Mouse (Mus musculus) neural tube, embryonic 13.5 days (tissue): ENCODE measurements around the gene Tmem100. TPM values are rescaled to one million over a fixed set of nuclear protein-coding genes. Genes with fewer than 3 reads are reported as not detected.
A peak's percentile ranks its signal among the peaks of the same experiment; 100 is the strongest.

Source experiments
- ATAC-seq: fragments of 200-750 bp; cut with Nextera tagmentation; 2 replicates; pipeline ENCODE4 v1.8.0; 2017; ENCODE audit warnings: low read depth, mild to moderate bottlenecking, moderate TSS enrichment, moderate library complexity
- H3K27ac ChIP-seq: fragments of 300-500 bp; sonication (generic); replicated peaks from 2 replicates; pipeline ENCODE4 v1.5.1; 2015; ENCODE audit warnings: moderate library complexity, mild to moderate bottlenecking, inconsistent platforms
- H3K27me3 ChIP-seq: fragments of 300-500 bp; sonication (generic); 2 replicates; pipeline ENCODE4 v1.6.1; 2015; ENCODE audit warnings: mild to moderate bottlenecking, inconsistent platforms
- H3K36me3 ChIP-seq: fragments of 300-500 bp; sonication (generic); 2 replicates; pipeline ENCODE4 v1.6.1; 2015; ENCODE audit warnings: mild to moderate bottlenecking, inconsistent platforms
- H3K4me1 ChIP-seq: fragments of 300-500 bp; sonication (generic); replicated peaks from 2 replicates; pipeline ENCODE4 v1.6.1; 2015; ENCODE audit warnings: inconsistent platforms
- H3K4me2 ChIP-seq: fragments of 300-500 bp; sonication (generic); 2 replicates; pipeline ENCODE4 v1.6.1; 2015; ENCODE audit warnings: inconsistent platforms, mild to moderate bottlenecking, moderate library complexity
- H3K4me3 ChIP-seq: fragments of 300-500 bp; sonication (generic); 2 replicates; pipeline ENCODE4 v1.5.1; 2015; ENCODE audit warnings: mild to moderate bottlenecking, inconsistent platforms
- H3K9ac ChIP-seq: fragments of 300-500 bp; sonication (generic); 2 replicates; pipeline ENCODE4 v1.6.1; 2015; ENCODE audit warnings: moderate library complexity, mild to moderate bottlenecking, inconsistent platforms
- H3K9me3 ChIP-seq: fragments of 300-500 bp; sonication (generic); 2 replicates; pipeline ENCODE4 v1.6.1; 2016; ENCODE audit warnings: inconsistent platforms
- WGBS: fragments of 180-500 bp; shearing (Covaris S2); methylation state at CpG from one replicate; pipeline ENCODE4 v1.1.7; 2015; 5-methylcytosine and 5-hydroxymethylcytosine counted together
- polyA plus RNA-seq: library from polyadenylated mRNA; unstranded; fragments of >200 nt; fragmentation: Nextera tagmentation; extraction: Ambion mirVana; gene quantifications from 2 replicates; pipeline ENCODE4 v1.2.1, GENCODE M21; 2015

The Tmem100 gene
- polyA plus RNA-seq, 1 experiment from 2014 or later = 18.2 TPM

DNA sequence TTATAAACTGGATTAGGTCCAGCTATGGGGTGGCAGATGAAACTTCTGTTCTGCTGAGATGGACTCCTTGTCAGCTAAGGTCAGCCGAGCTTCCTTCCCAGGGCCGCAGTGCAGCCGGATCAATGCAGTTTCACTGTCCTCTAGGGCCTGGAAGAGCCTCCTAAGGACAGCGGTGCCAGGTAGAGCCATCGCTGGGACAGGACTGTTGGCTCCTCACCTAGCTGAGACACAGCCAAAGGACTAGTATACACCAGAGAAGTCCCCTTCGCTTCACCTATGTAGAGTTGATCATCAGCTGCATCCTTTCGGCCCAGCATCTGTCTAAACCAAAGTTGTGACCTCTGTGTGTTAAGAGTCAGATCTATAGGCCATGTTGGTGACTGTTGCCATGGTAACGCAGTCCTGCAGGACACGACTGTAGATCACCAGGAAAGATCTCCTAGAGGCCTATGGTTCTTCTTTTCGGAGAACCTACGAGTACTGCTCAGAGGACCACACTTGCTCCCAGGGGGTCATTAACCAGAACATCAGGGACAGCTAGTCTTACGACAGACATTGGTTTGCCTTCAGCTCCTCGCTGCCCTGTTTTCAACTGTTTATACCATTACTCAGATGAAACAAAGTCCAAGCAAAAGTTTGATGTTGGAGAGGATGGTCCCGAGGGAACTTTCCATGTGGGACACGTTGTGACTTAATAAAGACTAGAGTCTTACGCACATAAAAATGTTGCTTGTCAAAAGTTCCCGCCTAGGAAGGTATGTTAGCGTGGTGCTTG, 31.0 kb upstream of the Tmem100 start:
- no peak overlapping the region for H3K27ac ChIP-seq
- no peak for ATAC-seq

GRCm38 (mm10) chr11:90000666-90001065, 29.5 kb upstream of the Tmem100 start:
- Histone ChIP-seq H3K36me3 (no peaks in the 10 kb centered on the region), H3K27ac (no peak overlapping the region), H3K4me1 (peaks cover 10% of the 10 kb centered on the region), H3K9me3 (no peaks in the 10 kb centered on the region), H3K27me3 (peaks cover 6% of the 10 kb centered on the region; the same call in 1 of the 2 replicates), H3K4me2 (no peak overlapping the region), H3K4me3 (no peak overlapping the region), H3K9ac (no peak overlapping the region)
- no peak for ATAC-seq
- 90% methylated on average over 4 of the region's 4 CpGs for WGBS

More for the DNA sequence above, 31.0 kb upstream of the Tmem100 start:
- 86% methylated on average over 18 of the region's 18 CpGs for WGBS
- no peaks in the 10 kb centered on the region for H3K9me3 ChIP-seq
- H3K4me2 ChIP-seq = no peak overlapping the region
- H3K27me3 ChIP-seq = no peaks in the 10 kb centered on the region; the same call in 1 of the 2 replicates
- peaks cover 15% of the 10 kb centered on the region for H3K4me1 ChIP-seq
- no peaks in the 10 kb centered on the region for H3K36me3 ChIP-seq
- no peak overlapping the region for H3K4me3 ChIP-seq
- no peak overlapping the region for H3K9ac ChIP-seq

DNA sequence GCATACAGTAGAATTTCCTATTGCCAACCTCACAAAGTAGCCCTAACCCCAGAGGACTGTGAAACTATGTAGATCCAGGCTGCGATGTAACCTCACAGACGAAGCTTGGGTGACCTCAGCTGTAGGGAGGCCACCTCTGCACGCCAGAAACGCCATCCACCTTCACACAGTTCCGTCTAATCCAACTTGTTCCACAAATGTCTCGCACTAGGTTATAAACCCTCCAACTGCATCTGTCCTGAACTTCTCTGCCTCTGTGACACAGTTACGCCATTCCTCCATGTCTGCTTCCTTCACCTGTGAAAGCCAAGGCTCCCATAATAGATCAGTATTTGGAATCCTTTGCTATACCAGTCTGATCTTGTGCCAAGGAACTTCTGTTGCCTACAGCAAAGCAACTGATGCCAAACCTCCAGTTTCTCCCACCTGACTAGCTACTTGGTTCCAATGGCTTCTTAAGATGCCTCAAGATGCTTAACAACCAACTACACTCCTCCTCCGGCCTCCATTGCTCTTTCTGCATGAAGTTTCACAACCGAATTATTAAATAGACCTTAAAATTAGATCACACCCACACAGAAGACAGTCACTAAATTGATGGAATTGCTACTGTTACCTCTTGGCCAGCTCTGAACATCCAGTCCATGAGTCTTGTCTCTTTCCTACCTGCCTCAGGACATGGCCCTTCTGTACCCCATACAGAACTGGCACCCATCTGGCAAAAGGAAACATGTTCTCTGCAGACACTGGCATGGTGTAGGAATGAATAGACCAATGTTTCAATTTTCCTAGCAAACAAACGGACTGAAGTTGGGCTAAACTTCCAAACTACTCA, 28.5 kb upstream of the Tmem100 start:
- no peak overlapping the region for H3K27ac ChIP-seq
- ATAC-seq = no peak
- no peaks in the 10 kb centered on the region for H3K36me3 ChIP-seq
- WGBS = 86% methylated on average over 10 of the region's 10 CpGs
- H3K4me1 ChIP-seq = peaks cover 10% of the 10 kb centered on the region
- H3K4me3 ChIP-seq = no peak overlapping the region
- H3K27me3 ChIP-seq = peaks cover 6% of the 10 kb centered on the region; the same call in 1 of the 2 replicates
- H3K9me3 ChIP-seq = no peaks in the 10 kb centered on the region
- peak overlapping the region; percentile 66 for H3K4me2 ChIP-seq
- H3K9ac ChIP-seq = no peak overlapping the region

GRCm38 (mm10) chr11:90002231-90002986, 27.7 kb upstream of the Tmem100 start, which contains the start of gene Pctp:
Pctp (minus strand) TSS chr11:90002894.
- Histone ChIP-seq H3K4me1 (peaks cover 10% of the 10 kb centered on the region), H3K9me3 (no peaks in the 10 kb centered on the region), H3K27me3 (peaks cover 11% of the 10 kb centered on the region; the same call in 1 of the 2 replicates), H3K4me2 (peak within 1 kb of the TSS; percentile 66), H3K27ac (no peak within 1 kb of the TSS), H3K36me3 (no peaks in the 10 kb centered on the region), H3K9ac (peak within 1 kb of the TSS; percentile 64), H3K4me3 (peak within 1 kb of the TSS; percentile 43)
- peak; percentile 72 for ATAC-seq
- 13% methylated on average over 35 of the region's 35 CpGs for WGBS

DNA sequence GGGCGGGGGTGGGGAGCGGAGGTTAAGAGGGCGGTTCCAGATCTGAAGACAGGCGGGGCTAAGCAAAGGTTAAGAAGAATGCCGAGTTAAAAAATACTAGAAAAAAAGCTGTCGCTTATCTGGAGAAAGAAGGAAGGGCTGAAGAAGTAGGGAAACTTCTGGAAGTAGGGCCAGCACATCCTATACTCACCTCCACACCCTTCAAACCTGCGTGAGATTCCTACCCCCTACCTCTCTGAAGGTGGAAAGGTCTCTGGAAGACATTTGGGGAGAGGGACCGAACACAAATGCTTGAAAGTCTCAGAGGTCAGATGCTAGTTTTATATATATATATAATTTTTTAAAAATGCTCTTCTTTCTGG, 27.2 kb upstream of the Tmem100 start:
- Histone ChIP-seq H3K36me3 (no peaks in the 10 kb centered on the region), H3K4me1 (peaks cover 10% of the 10 kb centered on the region), H3K4me3 (peak overlapping the region; percentile 43), H3K9ac (peak overlapping the region; percentile 64), H3K9me3 (no peaks in the 10 kb centered on the region), H3K27ac (no peak overlapping the region), H3K27me3 (peaks cover 11% of the 10 kb centered on the region; the same call in 1 of the 2 replicates), H3K4me2 (peak overlapping the region; percentile 66)
- WGBS = 10% methylated on average over 8 of the region's 8 CpGs
- no peak for ATAC-seq

- H3K4me2 ChIP-seq = no peak overlapping the region
- no peak overlapping the region for H3K27ac ChIP-seq
Observed at GRCm38 (mm10) chr11:90003386-90003785, 26.8 kb upstream of the Tmem100 start.

DNA sequence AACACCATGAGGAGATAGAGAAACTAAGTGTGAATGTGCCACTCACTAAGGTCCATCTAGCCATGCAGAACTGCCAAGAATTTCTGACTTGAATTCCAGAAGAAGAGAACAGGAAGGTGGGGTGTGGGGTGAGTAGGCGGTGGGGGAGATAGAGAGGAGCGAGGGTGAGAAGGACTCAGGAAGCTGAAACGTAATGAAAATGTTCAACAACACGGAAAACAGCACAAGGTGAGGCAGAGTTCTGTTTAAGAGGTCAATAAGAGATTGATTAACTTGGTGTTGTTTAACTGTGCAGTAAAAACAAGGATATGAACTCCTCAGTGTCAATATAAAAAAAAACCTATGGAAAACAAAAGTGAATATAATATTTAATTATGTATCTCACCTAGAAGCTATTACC, 24.0 kb upstream of the Tmem100 start:
- Histone ChIP-seq H3K4me3 (no peak overlapping the region), H3K4me1 (peaks cover 10% of the 10 kb centered on the region), H3K27ac (no peak overlapping the region), H3K9me3 (no peaks in the 10 kb centered on the region), H3K4me2 (no peak overlapping the region), H3K36me3 (no peaks in the 10 kb centered on the region), H3K27me3 (peaks cover 23% of the 10 kb centered on the region; the same call in 1 of the 2 replicates), H3K9ac (no peak overlapping the region)
- WGBS = 69% methylated on average over 4 of the region's 4 CpGs
- ATAC-seq = no peak

More at GRCm38 (mm10) chr11:90003386-90003785, 26.8 kb upstream of the Tmem100 start:
- Histone ChIP-seq H3K9ac (no peak overlapping the region), H3K4me3 (no peak overlapping the region), H3K9me3 (no peaks in the 10 kb centered on the region), H3K4me1 (peaks cover 10% of the 10 kb centered on the region), H3K36me3 (no peaks in the 10 kb centered on the region), H3K27me3 (peaks cover 11% of the 10 kb centered on the region; the same call in 1 of the 2 replicates)
- 90% methylated on average over 4 of the region's 4 CpGs for WGBS
- no peak for ATAC-seq

GRCm38 (mm10) chr11:90007791-90008531, 22.2 kb upstream of the Tmem100 start:
- 21% methylated on average over 7 of the region's 7 CpGs for WGBS
- no peak overlapping the region for H3K4me3 ChIP-seq
- no peak for ATAC-seq
- no peak overlapping the region for H3K4me2 ChIP-seq
- H3K36me3 ChIP-seq = no peaks in the 10 kb centered on the region
- no peak overlapping the region for H3K9ac ChIP-seq
- H3K27me3 ChIP-seq = peaks cover 23% of the 10 kb centered on the region; the same call in 1 of the 2 replicates
- H3K27ac ChIP-seq = no peak overlapping the region
- peaks cover 1% of the 10 kb centered on the region; the same call in 1 of the 2 replicates for H3K4me1 ChIP-seq
- no peaks in the 10 kb centered on the region for H3K9me3 ChIP-seq

GRCm38 (mm10) chr11:90013657-90014056, 16.5 kb upstream of the Tmem100 start:
- Histone ChIP-seq H3K9ac (no peak overlapping the region), H3K4me2 (no peak overlapping the region), H3K27ac (no peak overlapping the region), H3K9me3 (no peaks in the 10 kb centered on the region), H3K27me3 (peaks cover 13% of the 10 kb centered on the region), H3K36me3 (no peaks in the 10 kb centered on the region), H3K4me3 (no peak overlapping the region), H3K4me1 (no peaks in the 10 kb centered on the region)
- no peak for ATAC-seq
- WGBS = 87% methylated on average over 6 of the region's 6 CpGs

- ATAC-seq = no peak
- Histone ChIP-seq H3K27me3 (peaks cover 4% of the 10 kb centered on the region), H3K36me3 (no peaks in the 10 kb centered on the region), H3K4me1 (no peaks in the 10 kb centered on the region), H3K9ac (no peak overlapping the region), H3K4me3 (no peak overlapping the region), H3K9me3 (no peaks in the 10 kb centered on the region), H3K4me2 (no peak overlapping the region), H3K27ac (no peak overlapping the region)
- 74% methylated on average over 7 of the region's 7 CpGs for WGBS
Observed at GRCm38 (mm10) chr11:90015281-90015680, 14.9 kb upstream of the Tmem100 start.

- H3K4me2 ChIP-seq = no peak overlapping the region
- WGBS = 18% methylated on average over 7 of the region's 7 CpGs
Observed at GRCm38 (mm10) chr11:90019161-90019560, 11.0 kb upstream of the Tmem100 start.

More at GRCm38 (mm10) chr11:90019161-90019560, 11.0 kb upstream of the Tmem100 start:
- H3K4me1 ChIP-seq = no peaks in the 10 kb centered on the region
- no peak overlapping the region for H3K9ac ChIP-seq
- ATAC-seq = no peak
- H3K27ac ChIP-seq = no peak overlapping the region
- H3K9me3 ChIP-seq = no peaks in the 10 kb centered on the region
- no peaks in the 10 kb centered on the region for H3K36me3 ChIP-seq
- peaks cover 4% of the 10 kb centered on the region; the same call in 1 of the 2 replicates for H3K27me3 ChIP-seq
- no peak overlapping the region for H3K4me3 ChIP-seq
